Mouse (Mus musculus): Measurements from ENCODE around the gene Grm1.

Gene Grm1

DNA sequence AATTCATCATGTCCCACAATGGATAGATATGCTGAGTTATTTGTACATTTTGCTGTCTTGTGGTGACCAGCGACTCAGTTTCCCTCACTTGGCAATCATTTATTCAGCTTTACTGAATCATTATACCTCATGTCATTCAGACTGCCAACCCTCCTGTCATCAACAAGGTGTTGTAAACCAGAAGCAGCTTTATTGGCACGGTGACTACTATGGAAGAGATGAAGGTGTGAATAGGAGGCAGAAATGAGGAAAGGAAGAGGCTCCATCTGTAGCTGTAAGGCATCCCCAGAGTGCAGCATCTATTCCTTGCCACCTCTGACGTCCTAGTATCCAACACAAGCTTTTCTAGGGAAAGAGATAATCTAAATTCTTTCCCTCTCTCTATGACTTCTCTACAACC, 247.3 kb downstream of the Grm1 start:
- in situ Hi-C loops (cut with MboI, MseI), result no loop called here

DNA sequence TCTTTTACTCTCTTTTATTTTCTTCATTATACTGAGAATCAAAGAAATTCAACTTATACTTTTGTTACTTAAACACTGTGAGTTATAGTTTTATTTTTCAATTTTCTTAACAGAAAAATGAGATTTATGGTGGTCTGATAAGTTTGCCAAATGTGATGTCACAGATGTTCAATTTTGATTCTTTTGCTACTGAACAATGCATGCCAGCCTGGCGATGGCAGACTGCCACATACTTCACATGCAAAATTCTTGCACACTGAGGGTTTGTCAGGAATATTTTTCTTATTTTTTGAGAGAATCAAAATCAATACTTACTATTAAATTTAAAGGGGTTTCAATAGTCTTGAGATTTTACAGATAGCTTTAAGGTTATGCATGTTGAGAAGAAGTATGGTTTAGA, 251.0 kb downstream of the Grm1 start:
- in situ Hi-C loops (cut with MboI, MseI), result no loop called here

- in situ Hi-C loops (cut with MboI, MseI), result no loop called here
Measured at GRCm38 (mm10) chr10:10827308-10827707, 254.8 kb downstream of the Grm1 start.

DNA sequence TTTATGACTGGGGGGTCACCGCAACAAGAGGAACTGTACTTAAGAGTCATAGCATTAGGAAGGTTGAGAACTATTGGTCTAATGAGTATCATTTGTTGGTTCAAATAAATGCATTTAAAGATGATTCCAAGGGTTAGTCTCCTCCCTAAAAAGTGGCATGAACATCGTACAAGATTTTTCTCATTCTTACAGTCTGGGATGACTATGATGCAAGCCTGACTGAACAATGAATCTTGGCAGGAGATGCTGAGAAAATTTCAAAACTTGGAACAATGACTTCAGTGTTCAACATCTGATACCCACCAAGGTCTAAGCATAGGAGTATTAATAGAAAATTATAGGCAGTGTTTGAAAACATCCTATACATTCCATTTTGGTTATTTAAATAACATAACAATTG, 264.1 kb downstream of the Grm1 start:
- in situ Hi-C loops (cut with MboI, MseI), result no loop called here

GRCm38 (mm10) chr10:10814631-10815216, 267.4 kb downstream of the Grm1 start:
- in situ Hi-C loops (cut with MboI, MseI), result no loop called here

DNA sequence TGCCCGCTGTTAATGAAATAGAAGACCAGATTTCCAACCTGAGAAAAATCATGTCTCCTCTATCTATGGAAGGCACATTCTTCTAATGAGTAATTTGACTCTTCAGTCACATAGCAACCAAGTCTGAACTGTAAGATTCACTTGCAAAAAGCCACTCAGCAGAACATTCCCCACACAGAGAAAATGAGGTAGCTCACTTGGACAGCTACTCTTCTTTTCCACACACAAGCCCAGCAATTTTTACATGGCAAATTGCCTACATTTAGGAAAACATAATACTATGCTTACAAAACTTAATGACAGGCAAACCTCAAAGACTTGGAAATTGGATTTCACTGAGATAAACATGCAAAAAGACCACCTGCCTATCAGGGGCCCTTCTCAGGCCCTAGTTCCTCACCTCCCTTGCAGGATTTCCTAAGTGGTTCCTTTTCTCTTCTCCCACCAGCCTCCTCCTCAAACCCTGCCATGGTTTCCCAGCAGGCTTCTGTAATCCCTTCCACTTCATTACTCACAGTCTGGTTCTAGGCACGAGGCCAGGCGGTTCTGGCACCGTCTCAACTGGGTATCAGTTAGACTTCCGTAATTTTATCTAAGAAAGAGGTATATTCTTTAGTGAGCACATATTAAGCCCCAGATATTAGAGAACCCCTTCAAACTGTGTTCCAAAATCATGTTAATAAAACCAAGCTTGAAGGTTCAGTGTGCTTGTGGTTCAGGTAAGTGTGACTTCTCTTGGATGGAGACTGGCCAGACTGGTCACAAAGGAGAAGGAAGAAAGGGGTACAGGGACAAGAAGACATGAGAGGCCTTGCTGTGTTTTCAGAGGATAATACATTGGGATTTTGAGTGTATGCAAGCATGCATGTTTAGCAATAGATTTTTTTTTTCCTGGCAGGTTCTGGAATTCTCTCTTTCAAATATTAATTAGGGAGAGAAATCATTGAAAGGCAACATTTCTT, 269.1 kb downstream of the Grm1 start:
- in situ Hi-C loops (cut with MboI, MseI), result no loop called here

DNA sequence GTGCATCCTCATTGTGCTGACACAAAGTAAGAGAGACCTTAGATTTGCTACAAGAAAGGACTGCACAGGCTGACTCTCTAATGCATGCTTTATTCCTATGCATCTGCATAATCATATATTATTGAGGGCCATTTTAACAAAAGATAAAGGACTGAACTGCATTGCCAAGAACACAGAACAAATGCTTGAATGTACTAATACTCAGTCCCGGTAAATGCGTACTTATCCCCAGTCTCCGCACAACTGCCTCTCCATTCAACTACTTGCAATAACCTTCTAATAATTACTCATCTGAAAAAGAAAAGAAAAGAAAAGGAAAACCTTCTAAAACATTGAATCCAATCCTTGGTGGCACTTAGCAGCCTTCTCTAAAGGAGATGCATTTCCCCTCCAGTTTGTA, 272.4 kb downstream of the Grm1 start:
- in situ Hi-C loops (cut with MboI, MseI), result no loop called here

DNA sequence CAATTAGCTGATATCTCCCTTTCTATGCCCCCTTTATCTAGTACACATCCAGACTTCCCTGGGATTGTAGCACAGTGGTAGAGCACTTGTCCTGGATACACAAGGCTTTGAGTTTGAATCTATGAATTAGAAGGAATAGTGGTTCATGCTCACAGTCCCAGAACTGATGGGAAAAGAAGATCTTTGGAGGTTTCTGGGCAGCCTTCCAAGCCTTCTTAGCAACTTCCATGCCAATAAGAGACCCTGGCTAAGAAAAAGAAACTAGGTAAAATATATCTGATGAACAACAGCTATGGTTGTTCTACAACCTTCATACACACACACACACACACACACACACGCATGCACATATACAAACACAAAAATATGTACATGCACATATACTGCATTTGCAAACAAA, 286.8 kb downstream of the Grm1 start:
- in situ Hi-C loops (cut with MboI, MseI), result no loop called here

DNA sequence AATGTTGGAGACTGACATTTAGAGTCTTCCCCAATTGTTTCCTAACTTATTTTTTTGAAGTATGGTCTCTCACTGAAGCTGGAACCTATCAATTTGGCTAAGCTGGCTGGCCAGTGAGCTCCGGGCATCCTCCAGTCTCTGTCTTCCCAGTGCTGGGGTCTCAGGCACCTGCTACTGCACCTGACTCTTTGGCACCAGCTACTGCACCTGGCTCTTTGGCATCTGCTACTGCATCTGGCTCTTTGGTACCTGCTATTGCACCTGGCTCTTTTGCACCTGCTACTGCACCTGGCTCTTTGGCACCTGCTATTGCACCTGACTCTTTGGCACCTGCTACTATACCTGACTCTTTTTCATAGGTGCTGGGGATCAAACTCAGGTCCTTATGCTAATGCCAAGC, 291.7 kb downstream of the Grm1 start:
- in situ Hi-C loops (cut with MboI, MseI), result no loop called here

DNA sequence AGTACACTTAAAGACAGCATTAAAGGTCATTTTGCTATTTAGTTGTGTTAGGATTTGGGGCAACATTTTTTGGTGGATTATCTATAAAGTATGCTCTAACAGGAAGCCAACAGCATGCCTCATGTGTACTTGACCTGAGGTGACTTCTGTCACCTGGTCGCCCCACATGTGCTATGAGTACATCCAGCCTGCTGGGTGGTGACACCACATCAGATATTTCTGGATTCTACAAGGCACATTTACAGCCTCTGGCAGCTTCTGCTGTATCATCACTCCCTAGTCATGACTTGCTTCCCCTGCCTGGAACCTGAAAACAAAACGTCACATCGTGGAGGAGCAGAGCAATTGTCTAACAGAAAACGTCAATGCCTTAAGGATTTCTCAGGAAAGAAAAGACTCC, 292.2 kb downstream of the Grm1 start:
- in situ Hi-C loops (cut with MboI, MseI), result no loop called here

DNA sequence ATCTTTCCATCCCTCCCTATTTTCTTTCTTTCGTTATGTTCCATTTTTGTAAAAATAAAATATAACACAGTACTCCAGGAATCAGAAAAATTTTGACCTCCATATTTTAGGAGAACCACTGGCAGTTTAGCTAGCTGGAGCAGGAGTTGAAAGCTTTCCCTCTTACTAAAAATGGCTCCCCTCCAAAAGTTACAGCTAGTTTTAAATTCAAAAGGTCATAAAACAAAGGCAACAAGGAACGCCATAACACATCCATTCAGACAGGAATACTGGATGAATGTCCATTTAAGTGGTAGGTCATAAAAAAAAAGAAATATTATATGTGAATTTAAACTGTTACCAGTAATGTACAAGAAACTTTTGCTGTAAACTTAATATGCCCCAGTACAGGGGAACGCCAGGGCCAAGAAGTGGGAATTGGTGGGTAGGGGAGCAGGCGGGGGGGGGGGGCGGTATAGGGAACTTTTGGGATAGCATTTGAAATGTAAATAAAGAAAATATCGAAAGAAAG, 294.2 kb downstream of the Grm1 start:
- in situ Hi-C loops (cut with MboI, MseI), result no loop called here

DNA sequence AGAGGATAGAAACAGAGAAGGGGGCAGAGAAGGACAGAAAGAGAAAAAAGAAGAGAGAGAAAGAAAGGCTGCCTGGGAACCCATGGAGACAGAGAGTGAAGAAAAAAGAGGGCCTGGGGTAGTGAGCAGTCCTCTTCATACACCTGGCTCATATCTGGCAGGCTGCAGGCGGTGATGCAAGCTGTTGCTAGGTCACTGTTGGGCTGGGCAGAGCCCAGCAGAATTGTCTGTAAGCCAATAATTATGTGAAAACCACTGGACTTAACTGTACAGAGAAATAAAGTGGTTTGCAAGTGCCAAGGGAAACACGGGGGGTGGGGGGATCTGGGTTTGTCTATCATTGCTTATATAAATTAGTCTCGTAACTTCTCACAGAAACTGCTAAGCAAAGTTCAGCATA, 297.0 kb downstream of the Grm1 start:
- in situ Hi-C loops (cut with MboI, MseI), result no loop called here

DNA sequence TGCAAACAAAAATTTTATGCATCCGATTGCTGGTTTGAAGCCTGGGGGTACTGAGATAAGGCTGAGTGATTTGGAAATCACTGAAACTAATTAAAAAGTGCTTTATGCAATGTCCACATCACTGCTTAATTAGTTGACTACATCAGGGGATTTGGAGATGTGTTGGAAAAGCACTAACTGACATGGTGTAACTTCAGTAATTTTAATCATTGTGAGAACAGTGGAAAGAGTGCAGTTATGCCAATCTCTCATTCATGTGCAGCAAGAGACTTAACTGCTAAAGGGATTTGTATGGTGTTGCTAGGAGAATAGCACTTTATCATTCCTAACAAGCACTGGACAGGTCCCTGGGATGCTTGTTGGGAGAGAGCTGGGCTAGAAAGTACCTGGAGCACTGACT, 307.3 kb downstream of the Grm1 start:
- in situ Hi-C loops (cut with MboI, MseI), result no loop called here

DNA sequence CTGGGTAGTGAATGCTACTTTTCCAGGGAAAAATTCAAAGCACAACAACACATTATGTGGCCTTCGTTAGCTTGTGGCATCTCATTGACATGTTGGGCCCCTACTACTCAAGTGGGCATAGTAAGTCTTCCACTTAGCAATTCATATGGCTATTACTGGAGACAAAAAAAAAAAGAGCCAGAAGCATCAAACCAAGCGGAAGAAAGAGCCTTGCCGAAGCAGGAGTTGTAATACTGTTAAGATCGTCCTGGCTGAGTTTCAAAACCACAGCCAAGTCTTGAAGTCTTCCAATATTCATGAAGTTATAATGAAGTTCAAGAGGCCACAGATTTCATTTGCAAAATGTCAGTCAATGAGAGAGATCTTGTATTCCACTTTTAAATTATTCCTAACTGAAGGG, 319.1 kb downstream of the Grm1 start:
- in situ Hi-C loops (cut with MboI, MseI), result no loop called here

DNA sequence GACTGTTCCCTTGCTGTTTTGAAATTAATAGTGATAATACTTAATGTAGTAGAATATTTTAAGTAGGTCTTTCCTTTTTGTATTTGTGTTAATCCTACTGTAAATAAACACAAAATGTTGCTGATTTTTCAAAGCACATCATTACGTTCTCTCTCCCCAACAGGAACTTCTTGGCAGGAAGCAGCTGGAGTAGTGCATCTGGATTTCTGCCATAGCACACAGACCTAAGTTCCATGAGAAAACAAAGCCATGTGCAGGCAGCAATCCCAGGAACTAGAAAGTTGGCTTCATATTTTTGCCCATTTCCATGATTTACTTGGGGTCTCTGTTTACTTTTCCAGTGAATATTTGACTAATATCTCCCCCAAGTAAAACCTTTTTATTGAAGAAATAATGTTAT, 320.9 kb downstream of the Grm1 start:
- in situ Hi-C loops (cut with MboI, MseI), result no loop called here

DNA sequence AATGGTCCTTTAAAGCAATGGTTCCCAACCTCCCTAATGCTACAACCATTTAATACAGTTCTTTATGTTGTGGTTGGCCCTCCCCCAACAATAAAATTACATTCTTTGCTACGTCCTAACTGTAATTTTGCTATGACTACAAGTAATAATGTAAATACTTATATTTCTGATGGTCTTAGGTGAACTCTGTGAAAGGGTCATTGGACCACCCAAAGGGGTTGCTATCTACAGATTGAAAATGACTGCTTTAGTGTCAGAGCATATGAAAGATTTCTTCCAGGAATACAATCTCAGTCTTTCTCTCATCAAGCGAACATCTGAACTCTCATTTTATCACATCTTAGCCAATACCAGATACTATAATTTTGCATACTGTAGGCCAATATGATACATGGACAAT, 321.4 kb downstream of the Grm1 start:
- in situ Hi-C loops (cut with MboI, MseI), result no loop called here

DNA sequence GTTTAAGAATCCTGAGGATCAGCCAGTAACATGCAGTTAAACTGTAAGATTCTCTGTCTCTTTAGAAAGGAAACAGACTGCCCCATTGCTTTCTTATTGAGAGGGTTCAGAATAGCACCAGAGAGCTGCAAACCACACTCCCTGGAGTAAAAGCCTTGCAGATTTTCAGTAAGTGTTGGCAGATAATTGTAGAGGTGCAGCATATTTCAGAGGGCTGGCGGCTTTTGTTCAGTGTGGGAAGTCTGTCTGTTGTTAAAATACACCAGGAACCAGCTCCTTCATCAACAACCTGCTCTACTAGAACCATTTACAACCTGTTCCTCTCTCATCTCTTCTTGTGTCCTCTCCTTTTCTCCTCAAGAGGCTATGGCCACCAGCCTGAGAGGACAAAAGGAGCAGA, 331.1 kb downstream of the Grm1 start:
- in situ Hi-C loops (cut with MboI, MseI), result no loop called here

- in situ Hi-C loops (cut with MboI, MseI), result no loop called here
Measured at GRCm38 (mm10) chr10:10744097-10744496, 338.1 kb downstream of the Grm1 start.

GRCm38 (mm10) chr10:10742172-10742571, 340.0 kb downstream of the Grm1 start:
- in situ Hi-C loops (cut with MboI, MseI), result no loop called here

DNA sequence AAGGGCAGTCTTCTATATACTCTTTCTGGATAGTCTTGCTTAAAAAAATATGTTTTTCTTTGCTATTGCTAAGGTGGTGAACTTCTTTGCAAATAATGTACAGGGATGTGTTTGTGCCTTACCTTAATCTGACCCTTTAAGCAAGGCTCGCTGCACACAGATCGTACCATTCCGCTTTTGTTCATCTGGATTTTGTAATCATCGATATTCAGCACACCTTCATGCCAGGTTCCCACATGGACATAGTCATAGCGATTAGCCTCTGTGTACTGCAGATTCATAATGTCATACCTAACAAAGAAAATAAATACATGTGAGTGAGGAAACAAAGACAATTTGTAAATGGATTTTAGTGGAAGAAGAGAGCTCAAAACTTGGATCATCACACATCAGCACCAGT, 340.8 kb downstream of the Grm1 start:
- in situ Hi-C loops (cut with MboI, MseI), result no loop called here

DNA sequence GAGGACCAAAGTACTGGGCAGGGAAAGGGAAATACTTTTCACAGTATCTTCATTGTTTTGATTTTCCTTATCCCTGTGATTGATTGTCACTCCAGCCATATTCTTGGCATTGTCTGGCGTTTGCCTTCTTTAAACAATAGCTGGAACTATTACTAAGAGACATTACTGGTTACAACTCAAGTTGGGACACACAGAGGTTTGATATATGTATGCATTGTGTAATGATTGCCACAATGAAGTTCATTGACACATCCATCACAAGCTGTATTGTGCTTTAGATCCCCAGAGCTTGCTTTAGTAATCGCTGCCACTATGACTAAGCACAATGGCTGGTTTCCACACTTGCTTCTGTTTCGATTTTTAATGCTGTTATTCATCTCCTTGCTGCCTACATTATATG, 341.4 kb downstream of the Grm1 start:
- in situ Hi-C loops (cut with MboI, MseI), result no loop called here

DNA sequence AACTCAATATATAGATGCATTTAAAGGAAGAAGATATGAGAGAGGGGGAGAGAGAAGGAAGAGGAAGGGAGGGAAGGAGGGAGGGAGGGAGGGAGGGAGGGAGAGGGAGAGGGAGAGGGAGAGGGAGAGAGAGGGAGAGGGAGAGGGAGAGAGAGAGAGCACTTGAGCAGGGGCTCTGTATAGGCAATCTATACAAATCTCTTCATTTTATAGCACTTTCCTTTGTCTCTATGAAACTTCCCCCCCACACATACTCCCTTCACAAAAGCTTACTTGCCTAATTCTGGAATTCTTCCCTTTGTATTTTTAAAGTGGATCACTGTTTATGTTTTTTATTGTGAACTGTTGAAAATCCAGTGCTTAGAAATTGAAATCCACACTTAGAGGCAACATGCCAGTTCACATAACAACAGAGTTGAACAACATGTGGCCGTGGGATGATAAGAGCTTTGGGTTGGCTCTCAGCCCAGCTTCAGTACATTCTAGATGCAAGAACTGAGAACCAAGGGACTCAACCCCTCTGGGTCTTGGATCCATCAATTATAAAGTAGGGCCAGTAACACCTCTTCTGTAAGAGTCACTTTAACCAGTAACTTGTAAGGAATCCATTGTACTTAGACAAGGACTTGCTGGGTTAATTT, 345.0 kb downstream of the Grm1 start:
- in situ Hi-C loops (cut with MboI, MseI), result no loop called here

- in situ Hi-C loops (cut with MboI, MseI), result no loop called here
Measured at GRCm38 (mm10) chr10:10734561-10734960, 347.6 kb downstream of the Grm1 start.

Measured in T-helper 2 cell (primary cell).